In the genomic region with DNA sequence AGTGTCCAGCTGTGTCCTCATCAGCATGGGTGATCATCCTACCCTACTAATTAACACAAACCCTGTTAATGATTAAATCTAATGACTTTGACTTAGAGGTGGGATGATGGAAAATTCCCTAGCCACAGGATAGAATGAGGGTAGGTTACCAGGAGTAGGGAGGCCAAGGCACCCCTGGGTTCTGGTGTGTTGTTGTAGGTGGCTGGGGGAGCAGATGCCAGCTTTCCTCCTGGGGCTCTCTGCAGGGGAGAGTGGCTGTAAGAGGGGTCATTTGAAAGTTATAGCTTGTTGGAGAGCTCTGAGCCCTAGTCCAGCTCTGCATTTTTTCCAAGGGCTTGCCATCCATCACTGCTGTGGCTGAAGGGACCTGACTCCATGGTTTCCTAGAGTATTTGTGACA, we compare ENCODE assay signal across 39 mouse cellular contexts. TPM values are rescaled to one million over a fixed set of nuclear protein-coding genes. Genes with fewer than 3 reads are reported as not detected.
DNase-seq lines count a peak whose midpoint lies in the region; ATAC-seq lines count a peak whose summit lies in the region.
"Had no signal": no experiment of that assay in that cellular context is flagged by ENCODE, and none has a peak within 500 bp of the region (broad histone marks: within the 10 kb centered on the region; RNA-seq: fewer than 3 reads in every experiment).

No protein-coding gene starts in this region.

- H3K9ac ChIP-seq in forebrain, embryonic 12.5 days, result no peak overlapping the region
- H3K9ac ChIP-seq: forebrain, postnatal 0 days; limb, embryonic 12.5 days; liver, embryonic 15.5 days; lung, embryonic 14.5 days; neural tube, embryonic 12.5 days had no signal

- H3K4me2 ChIP-seq in forebrain, embryonic 12.5 days, result no peak overlapping the region
- H3K4me2 ChIP-seq: limb, embryonic 12.5 days; liver, embryonic 15.5 days; lung, embryonic 14.5 days; neural tube, embryonic 12.5 days had no signal

- no peak overlapping the region for H3K27ac ChIP-seq in forebrain, embryonic 12.5 days
- H3K27ac ChIP-seq: layer of hippocampus, adult 2 months; left cerebral cortex, adult 2 months; limb, embryonic 12.5 days; liver, embryonic 15.5 days; neural tube, embryonic 12.5 days had no signal

- no peak for ATAC-seq in forebrain, embryonic 12.5 days (ENCODE audit: low FRiP score)
- ATAC-seq: activated CD4-positive, CD25-positive, alpha-beta regulatory T cell, adult 4 months; CD4-positive, CD25-positive, alpha-beta regulatory T cell, adult 4 months; forebrain, postnatal 0 days; hindbrain, embryonic 16.5 days; intestine, embryonic 16.5 days; midbrain, embryonic 16.5 days had no signal

- H3K9me3 ChIP-seq in forebrain, embryonic 12.5 days, result no peaks in the 10 kb centered on the region
- H3K9me3 ChIP-seq: limb, embryonic 12.5 days; liver, embryonic 15.5 days; neural tube, embryonic 12.5 days had no signal

- H3K4me1 ChIP-seq in forebrain, embryonic 12.5 days, result peaks cover 8% of the 10 kb centered on the region
- H3K4me1 ChIP-seq: liver, embryonic 15.5 days; neural tube, embryonic 12.5 days had no signal

- H3K36me3 ChIP-seq in forebrain, embryonic 12.5 days (replicated peaks), result no peaks in the 10 kb centered on the region
- H3K36me3 ChIP-seq: limb, embryonic 12.5 days; liver, embryonic 15.5 days; neural tube, embryonic 12.5 days had no signal

- DNase-seq in kidney, adult 18-20 months, result peak; percentile 51
- no peak for DNase-seq in kidney, postnatal 4 days
- peak; percentile 9 to 33 for DNase-seq in urinary bladder, postnatal 4 days (ENCODE audit: low spot score in 2 of 2)
- no peak for DNase-seq in urinary bladder, adult 2 months (ENCODE audit: low spot score)
- peak; percentile 70 for DNase-seq in kidney, postnatal 14 days
- DNase-seq in T-cell, adult 2 months (ENCODE audit: low spot score), result no peak
- DNase-seq: adrenal gland, adult 2 months; adrenal gland, postnatal 36 days; cerebellum, adult 18-20 months; cerebellum, postnatal 10 days; forebrain, postnatal 0 days; heart, postnatal 14 days; lung, embryonic 14.5 days; lung, postnatal 14 days; right cerebral cortex, adult 18-20 months; right cerebral cortex, postnatal 4 days; thymus, postnatal 25 days had no signal

- H3K4me3 ChIP-seq in forebrain, embryonic 12.5 days (replicated peaks), result no peak overlapping the region
- H3K4me3 ChIP-seq: erythroblast, embryonic 14.5 days; layer of hippocampus, adult 2 months; left cerebral cortex, adult 2 months; limb, embryonic 12.5 days; liver, embryonic 15.5 days; myocyte; neural tube, embryonic 12.5 days had no signal

- H3K27me3 ChIP-seq in forebrain, embryonic 12.5 days, result peaks cover 18% of the 10 kb centered on the region; the same call in 1 of the 2 replicates

RNA-seq across cellular contexts. Expression of gene Ppp1r1a, which starts 4.7 kb away (rescaled TPM):
- polyA plus RNA-seq in urinary bladder, adult 2 months (2012; rRNA removed), result 14.6 and 16.4 TPM in 2 replicates
- 55.9 and 57.7 TPM in 2 replicates for polyA plus RNA-seq in forebrain, embryonic 12.5 days (2016; fragmentation: Nextera tagmentation; extraction: Ambion mirVana)
- polyA plus RNA-seq: CD4-positive, CD25-positive, alpha-beta regulatory T cell, adult 4 months; erythroblast, embryonic 14.5 days; liver, adult 2 months; myocyte had no signal

RNA-seq across cellular contexts. Expression of gene Glycam1, which starts 22.4 kb away (rescaled TPM):
- polyA plus RNA-seq in urinary bladder, adult 2 months (2012; rRNA removed), result not detected in 2 replicates
- not detected in 2 replicates for polyA plus RNA-seq in forebrain, embryonic 12.5 days (2016; fragmentation: Nextera tagmentation; extraction: Ambion mirVana)
- polyA plus RNA-seq: activated CD4-positive, CD25-positive, alpha-beta regulatory T cell, adult 4 months; adrenal gland, adult 2 months; brain, embryonic 14.5 days; CD4-positive, CD25-positive, alpha-beta regulatory T cell, adult 4 months; embryonic facial prominence, embryonic 14.5 days; erythroblast, embryonic 14.5 days; forebrain, embryonic 11.5 days; forebrain, postnatal 0 days; heart, embryonic 14.5 days; hindbrain, embryonic 11.5 days; hindbrain, embryonic 16.5 days; intestine, embryonic 16.5 days; limb, embryonic 12.5 days; liver, adult 2 months; liver, embryonic 15.5 days; lung, embryonic 14.5 days; midbrain, embryonic 16.5 days; myocyte; neural tube, embryonic 12.5 days; spleen, adult 2 months; stomach, embryonic 14.5 days; testis, adult 2 months had no signal

RNA-seq across cellular contexts. Expression of gene Pde1b, which starts 39.7 kb away (rescaled TPM):
- polyA plus RNA-seq in urinary bladder, adult 2 months (2012; rRNA removed), result 12.9 TPM in 2 replicates
- 42.7 and 45.8 TPM in 2 replicates for polyA plus RNA-seq in forebrain, embryonic 12.5 days (2016; fragmentation: Nextera tagmentation; extraction: Ambion mirVana)

Comparison
In these comparisons a context has a peak if more than half of its experiments do, and no peak if none do; other contexts are left out.
1. DNase-seq: peak in kidney, adult 18-20 months (single experiment), urinary bladder, postnatal 4 days (2 of 2) and kidney, postnatal 14 days (single experiment); none in kidney, postnatal 4 days (0 of 2), urinary bladder, adult 2 months (single experiment) and T-cell, adult 2 months (single experiment).